Mouse (Mus musculus) spleen, adult 2 months (tissue): Measurements from ENCODE around the gene Cdh23. TPM values are rescaled to one million over a fixed set of nuclear protein-coding genes. Genes with fewer than 3 reads are reported as not detected.

Experiments used
- DNase-seq, 2 experiments: peaks; one replicate each; pipeline versions ENCODE4 v3.0.0 to v3.0.0-alpha.2; 2012 to 2021; ENCODE audit warnings: low spot score in 2 of 2, low read depth in 1 of 2
- H3K27ac ChIP-seq: fragments of 200-500 bp; 2 replicates; pipeline ENCODE4 v1.5.1; 2012; ENCODE audit warnings: low read length, inconsistent platforms; ENCODE audit not compliant: insufficient read depth
- H3K27me3 ChIP-seq: fragments of 200-500 bp; 2 replicates; pipeline ENCODE4 v1.6.1; 2012; ENCODE audit warnings: mild to moderate bottlenecking, moderate library complexity, low read length, inconsistent platforms; ENCODE audit not compliant: control insufficient read depth, insufficient read depth
- H3K36me3 ChIP-seq: fragments of 200-500 bp; 2 replicates; pipeline ENCODE4 v1.6.1; 2012; ENCODE audit warnings: mild to moderate bottlenecking, low read length, inconsistent platforms; ENCODE audit not compliant: control insufficient read depth, insufficient read depth
- H3K4me1 ChIP-seq: fragments of 200-500 bp; 2 replicates; pipeline ENCODE4 v1.6.1; 2011; ENCODE audit warnings: inconsistent platforms; ENCODE audit not compliant: control insufficient read depth, insufficient read depth, insufficient read length
- H3K4me3 ChIP-seq: fragments of 200-500 bp; 2 replicates; pipeline ENCODE4 v1.5.1; 2011; ENCODE audit warnings: mild to moderate bottlenecking, inconsistent platforms; ENCODE audit not compliant: insufficient read depth, insufficient read length; ENCODE audit errors: extremely low read depth
- CTCF ChIP-seq: fragments of 200-500 bp; IDR thresholded peaks from 2 replicates; pipeline ENCODE4 v1.5.1; 2011; ENCODE audit warnings: mild to moderate bottlenecking, inconsistent platforms; ENCODE audit not compliant: insufficient read depth, insufficient read length, insufficient replicate concordance; ENCODE audit errors: extremely low read depth
- POLR2A ChIP-seq: fragments of 200-500 bp; IDR thresholded peaks from 2 replicates; pipeline ENCODE4 v1.6.1; 2011; ENCODE audit warnings: low read depth, low read length, inconsistent platforms
- WGBS: fragments of 180-500 bp; shearing (Covaris S2); methylation state at CpG from one replicate; pipeline ENCODE4 v1.1.7; 2018; 5-methylcytosine and 5-hydroxymethylcytosine counted together
- polyA plus RNA-seq: library from polyadenylated mRNA; depleted of rRNA; stranded (reverse); fragments of >200 nt; gene quantifications from 2 replicates; pipeline ENCODE4 v1.2.3, GENCODE M21; 2012

Cdh23 gene
- polyA plus RNA-seq, 1 experiment: 2.7 TPM

DNA sequence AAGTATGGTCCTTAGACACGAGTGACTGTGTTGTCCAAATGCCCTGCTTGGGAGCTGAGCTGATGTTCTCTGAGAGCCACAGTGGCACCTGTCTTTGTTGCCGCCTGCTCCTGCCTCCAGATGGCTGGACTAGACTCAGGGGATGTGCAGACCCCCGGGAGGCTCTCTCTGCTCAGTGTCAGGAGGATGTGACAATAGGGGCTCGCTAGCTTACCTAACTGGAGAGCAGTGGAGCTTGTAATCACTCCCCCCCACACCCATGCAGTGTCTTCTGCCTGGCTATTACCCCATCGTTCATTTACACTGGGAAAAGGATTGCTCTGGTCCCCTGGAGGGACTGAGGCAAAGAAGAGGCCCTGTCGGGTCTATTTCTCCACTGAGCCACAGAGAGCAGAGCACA lies 265.7 kb downstream of the Cdh23 start:
- TF ChIP-seq POLR2A (no peak), CTCF (no peak)
- Histone ChIP-seq H3K4me1 (no peaks in the 10 kb centered on the region), H3K27me3 (no peaks in the 10 kb centered on the region), H3K36me3 (no peaks in the 10 kb centered on the region), H3K4me3 (no peak overlapping the region), H3K27ac (no peak overlapping the region)
- 63% methylated on average over 6 of the region's 6 CpGs for WGBS
- no peak for DNase-seq

DNA sequence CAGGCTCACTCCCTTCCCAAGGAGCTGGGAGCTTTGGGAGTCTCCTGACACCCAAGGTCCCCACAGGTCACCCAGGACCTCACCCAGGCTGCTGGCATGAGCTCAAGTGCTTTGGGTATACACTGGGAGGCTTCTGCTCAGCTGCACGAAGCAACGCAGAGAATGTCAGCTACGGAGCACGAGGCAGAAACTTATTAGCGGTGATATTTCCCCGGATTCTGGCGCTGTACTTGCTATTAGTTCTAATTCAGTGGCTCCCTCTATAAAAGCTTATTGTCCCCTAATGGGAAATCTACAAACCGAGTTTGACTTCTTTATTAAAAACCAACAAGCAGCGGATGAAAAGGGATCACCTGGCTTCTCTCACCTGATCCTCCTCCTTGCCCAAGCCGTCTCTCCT lies 266.3 kb downstream of the Cdh23 start:
- Histone ChIP-seq H3K4me1 (no peaks in the 10 kb centered on the region), H3K36me3 (no peaks in the 10 kb centered on the region), H3K4me3 (no peak overlapping the region), H3K27ac (no peak overlapping the region), H3K27me3 (no peaks in the 10 kb centered on the region)
- DNase-seq: no peak
- WGBS: 89% methylated on average over 10 of the region's 10 CpGs
- TF ChIP-seq POLR2A: no peak
- TF ChIP-seq CTCF: no peak

DNA sequence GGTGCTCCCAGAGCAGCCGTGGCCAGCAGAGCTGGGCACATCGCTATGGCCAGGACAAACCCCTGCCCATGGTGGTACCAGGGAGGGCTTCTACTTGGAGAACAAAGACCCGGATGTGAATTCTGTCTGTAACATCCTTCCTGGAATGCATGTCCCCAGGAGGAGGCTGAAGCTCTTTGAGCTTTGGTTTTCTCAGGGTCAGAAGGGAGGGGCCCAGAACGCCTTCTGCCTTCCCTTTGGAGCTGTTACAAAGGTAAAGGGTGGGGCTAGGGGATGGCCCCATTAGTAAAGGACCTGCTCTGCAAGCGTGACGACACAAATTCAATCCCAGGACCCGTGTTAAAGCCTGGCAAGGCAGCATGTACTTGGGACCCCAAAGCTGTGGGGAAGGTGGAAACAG lies 273.5 kb downstream of the Cdh23 start:
- DNase-seq: no peak
- WGBS: 86% methylated on average over 7 of the region's 7 CpGs
- no peaks in the 10 kb centered on the region for H3K36me3 ChIP-seq
- no peaks in the 10 kb centered on the region for H3K27me3 ChIP-seq
- TF ChIP-seq CTCF (no peak), POLR2A (no peak)
- no peaks in the 10 kb centered on the region for H3K4me1 ChIP-seq
- H3K4me3 ChIP-seq: no peak overlapping the region
- no peak overlapping the region for H3K27ac ChIP-seq

DNA sequence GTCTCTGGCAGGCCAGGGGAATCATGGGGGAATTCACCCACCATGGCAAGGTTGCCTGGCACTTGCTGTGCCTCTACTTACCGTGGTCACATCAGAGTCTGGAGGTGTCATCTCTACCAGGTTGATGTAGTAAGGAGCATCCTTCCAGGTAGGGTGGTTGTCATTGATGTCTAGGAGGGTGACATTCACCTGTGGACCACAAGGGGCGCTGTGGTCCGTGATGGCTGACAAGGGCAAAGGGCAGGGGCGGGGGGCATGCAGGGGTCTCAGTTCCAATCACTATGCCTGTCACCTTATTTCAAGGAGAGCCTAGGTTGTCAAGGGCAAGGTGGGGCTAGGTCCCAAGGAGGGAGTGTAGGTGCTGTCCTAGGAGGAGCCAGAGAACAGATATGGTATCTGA lies 276.7 kb downstream of the Cdh23 start:
- Histone ChIP-seq H3K4me1 (no peaks in the 10 kb centered on the region), H3K36me3 (no peaks in the 10 kb centered on the region), H3K27ac (no peak overlapping the region), H3K27me3 (no peaks in the 10 kb centered on the region), H3K4me3 (no peak overlapping the region)
- no peak for DNase-seq
- peak; percentile 43; the same call in 1 of the 2 replicates for TF ChIP-seq CTCF
- TF ChIP-seq POLR2A: no peak
- WGBS: 49% methylated on average over 4 of the region's 4 CpGs

DNA sequence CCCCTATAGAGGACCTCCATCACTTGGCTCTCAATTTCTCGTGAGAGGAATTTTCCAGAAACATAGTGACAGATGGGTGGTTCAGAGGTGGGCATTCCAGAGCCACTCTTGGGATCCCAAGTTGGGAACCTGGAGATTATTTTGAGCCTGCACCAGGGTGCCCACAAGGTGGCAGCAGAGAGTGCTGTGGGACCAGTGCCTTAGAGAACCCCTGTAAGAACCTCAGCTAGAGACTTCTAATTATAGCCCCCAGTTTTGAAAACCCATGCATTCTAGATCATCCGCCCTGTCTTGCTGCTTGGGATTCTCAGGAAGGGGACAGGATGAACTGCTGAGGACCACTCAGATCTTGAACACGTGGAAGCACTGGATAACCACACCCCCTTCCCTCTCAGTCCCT lies 278.2 kb downstream of the Cdh23 start:
- TF ChIP-seq POLR2A (no peak), CTCF (peak; percentile 55; the same call in 1 of the 2 replicates)
- H3K27me3 ChIP-seq: no peaks in the 10 kb centered on the region
- no peaks in the 10 kb centered on the region for H3K36me3 ChIP-seq
- peak; percentile 17 to 36 for DNase-seq
- WGBS: 32% methylated on average over 3 of the region's 3 CpGs
- H3K4me1 ChIP-seq: peaks cover 3% of the 10 kb centered on the region; the same call in 1 of the 2 replicates
- H3K4me3 ChIP-seq: no peak overlapping the region
- H3K27ac ChIP-seq: no peak overlapping the region

DNA sequence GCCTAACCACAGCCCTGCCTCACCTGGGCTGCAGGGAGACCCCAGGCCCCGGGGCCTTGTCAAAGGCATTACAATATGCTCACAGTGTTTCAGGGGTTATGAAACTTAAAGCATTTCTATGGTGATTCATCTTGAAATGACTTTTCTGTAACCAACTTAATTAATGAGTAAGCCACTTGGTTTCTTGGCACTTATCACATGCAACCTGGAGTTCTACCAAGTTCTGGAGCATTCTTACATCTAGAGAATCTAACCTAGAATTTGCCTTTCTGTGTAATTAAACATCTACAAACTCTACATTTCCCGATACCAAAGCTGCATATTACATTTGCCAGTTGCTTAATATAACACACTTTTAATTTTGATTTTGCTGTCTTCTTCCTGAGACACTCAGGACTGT lies 279.2 kb downstream of the Cdh23 start:
- Histone ChIP-seq H3K27ac (no peak overlapping the region), H3K27me3 (no peaks in the 10 kb centered on the region), H3K4me1 (peaks cover 3% of the 10 kb centered on the region; the same call in 1 of the 2 replicates), H3K36me3 (no peaks in the 10 kb centered on the region), H3K4me3 (no peak overlapping the region)
- no peak for TF ChIP-seq POLR2A
- TF ChIP-seq CTCF: no peak
- no peak for DNase-seq
- 68% methylated on average over 2 of the region's 2 CpGs for WGBS

DNA sequence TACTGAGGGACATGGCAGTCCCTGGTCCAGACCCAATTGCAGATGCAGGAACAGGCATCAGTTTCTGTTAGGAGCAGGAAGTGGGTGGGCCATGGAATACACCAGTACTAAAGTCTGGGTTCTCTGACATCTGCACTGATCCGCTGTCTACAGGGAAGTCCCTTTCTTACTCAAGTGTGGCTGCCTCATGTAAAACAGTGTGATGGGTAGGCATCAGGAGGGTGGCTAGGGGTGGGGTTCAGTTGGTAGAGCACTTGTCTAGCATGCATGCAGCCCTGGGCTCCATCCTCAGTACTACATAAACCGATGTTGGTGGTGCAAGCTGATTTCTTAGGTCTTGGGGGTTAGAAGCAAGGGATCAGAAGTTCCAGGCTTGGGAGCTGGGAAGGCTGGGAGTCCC lies 282.5 kb downstream of the Cdh23 start:
- no peaks in the 10 kb centered on the region for H3K27me3 ChIP-seq
- peaks cover 3% of the 10 kb centered on the region; the same call in 1 of the 2 replicates for H3K4me1 ChIP-seq
- no peak overlapping the region for H3K4me3 ChIP-seq
- TF ChIP-seq POLR2A (no peak), CTCF (no peak)
- WGBS: 40% methylated on average over 2 of the region's 2 CpGs
- H3K36me3 ChIP-seq: no peaks in the 10 kb centered on the region
- H3K27ac ChIP-seq: no peak overlapping the region
- peak; percentile 34 to 45 for DNase-seq
